ENCODE assay signal across 11 mouse cellular contexts in genomic region chr12:83512783-83513182, GRCm38 (mm10). TPM values are rescaled to one million over a fixed set of nuclear protein-coding genes. Genes with fewer than 3 reads are reported as not detected.
DNase-seq lines count a peak whose midpoint lies in the region; ATAC-seq lines count a peak whose summit lies in the region.
"Had no signal": no experiment of that assay in that cellular context is flagged by ENCODE, and none has a peak within 500 bp of the region (broad histone marks: within the 10 kb centered on the region; RNA-seq: fewer than 3 reads in every experiment).

No protein-coding gene starts in this region.

- intact Hi-C loops in left cerebral cortex, postnatal 14 days (cut with DNase I) = no loop called here

- H3K27me3 ChIP-seq in embryonic facial prominence, embryonic 14.5 days (replicated peaks; ENCODE audit: control insufficient read depth, insufficient read depth, low read length) = no peaks in the 10 kb centered on the region
- H3K27me3 ChIP-seq in embryonic facial prominence, embryonic 10.5 days (replicated peaks; ENCODE audit: low read depth, poor library complexity, severe bottlenecking) = no peaks in the 10 kb centered on the region
- no peaks in the 10 kb centered on the region for H3K27me3 ChIP-seq in midbrain, embryonic 14.5 days (ENCODE audit: control insufficient read depth, insufficient read depth, low read length)
- H3K27me3 ChIP-seq in midbrain, embryonic 16.5 days (ENCODE audit: control insufficient read depth, insufficient read depth, low read depth, low read length) = no peaks in the 10 kb centered on the region
- no peaks in the 10 kb centered on the region for H3K27me3 ChIP-seq in hindbrain, embryonic 16.5 days (replicated peaks; ENCODE audit: control insufficient read depth, insufficient read depth, low read length)

- H3K4me3 ChIP-seq in embryonic facial prominence, embryonic 14.5 days (ENCODE audit: low read depth, low read length) = no peak overlapping the region
- H3K4me3 ChIP-seq in embryonic facial prominence, embryonic 10.5 days = no peak overlapping the region
- no peak overlapping the region for H3K4me3 ChIP-seq in midbrain, embryonic 14.5 days (replicated peaks; ENCODE audit: low read depth, low read length)
- no peak overlapping the region for H3K4me3 ChIP-seq in midbrain, embryonic 16.5 days (ENCODE audit: low read depth, low read length)
- H3K4me3 ChIP-seq in hindbrain, embryonic 16.5 days (ENCODE audit: low read length) = no peak overlapping the region

- H3K27ac ChIP-seq in embryonic facial prominence, embryonic 14.5 days (replicated peaks; ENCODE audit: low read depth, low read length) = no peak overlapping the region
- H3K27ac ChIP-seq in embryonic facial prominence, embryonic 10.5 days (replicated peaks) = no peak overlapping the region
- H3K27ac ChIP-seq in midbrain, embryonic 14.5 days (replicated peaks; ENCODE audit: low read depth, low read length) = 0 out of 2 replicates have a peak overlapping the region, but pooled peaks have one; percentile 37
- no peak overlapping the region for H3K27ac ChIP-seq in midbrain, embryonic 16.5 days (ENCODE audit: low read length)
- H3K27ac ChIP-seq in hindbrain, embryonic 16.5 days (ENCODE audit: low read depth, low read length) = no peak overlapping the region; the same call in 1 of the 2 replicates
- H3K27ac ChIP-seq: liver, embryonic 14.5 days had no signal

- 28% methylated on average over 4 of the region's 4 CpGs for WGBS in embryonic facial prominence, embryonic 14.5 days
- WGBS in embryonic facial prominence, embryonic 10.5 days = 49% methylated on average over 4 of the region's 4 CpGs
- 37% methylated on average over 4 of the region's 4 CpGs for WGBS in midbrain, embryonic 14.5 days
- 26% methylated on average over 4 of the region's 4 CpGs for WGBS in midbrain, embryonic 16.5 days
- 17% methylated on average over 4 of the region's 4 CpGs for WGBS in hindbrain, embryonic 16.5 days

- peak; percentile 65 for DNase-seq in embryonic facial prominence, embryonic 14.5 days (ENCODE audit: low spot score)
- no peak for DNase-seq in embryonic facial prominence, embryonic 10.5 days (ENCODE audit: low spot score)
- DNase-seq in midbrain, embryonic 14.5 days = no peak
- peak; percentile 39 for DNase-seq in retina, embryonic 14.5 days (ENCODE audit: low spot score)
- no peak for DNase-seq in left cerebral cortex, postnatal 14 days (ENCODE audit: low spot score in 2 of 2)
- DNase-seq: cerebellum, adult 11 months; lung, postnatal 36 days had no signal

- H3K9me3 ChIP-seq in embryonic facial prominence, embryonic 14.5 days (ENCODE audit: control insufficient read depth, low read length) = no peaks in the 10 kb centered on the region
- no peaks in the 10 kb centered on the region for H3K9me3 ChIP-seq in embryonic facial prominence, embryonic 10.5 days
- H3K9me3 ChIP-seq in midbrain, embryonic 14.5 days (ENCODE audit: control insufficient read depth, low read length) = no peaks in the 10 kb centered on the region
- H3K9me3 ChIP-seq in midbrain, embryonic 16.5 days (replicated peaks; ENCODE audit: control insufficient read depth, low read length, poor library complexity, severe bottlenecking) = no peaks in the 10 kb centered on the region
- no peaks in the 10 kb centered on the region for H3K9me3 ChIP-seq in hindbrain, embryonic 16.5 days (ENCODE audit: control insufficient read depth, low read length)

- ATAC-seq in embryonic facial prominence, embryonic 14.5 days (ENCODE audit: low read depth) = peak; percentile 58
- ATAC-seq in midbrain, embryonic 14.5 days (ENCODE audit: low FRiP score, low TSS enrichment) = no peak
- ATAC-seq in midbrain, embryonic 16.5 days = no peak
- ATAC-seq in hindbrain, embryonic 16.5 days = peak; percentile 63; the same call in 1 of the 2 replicates
- ATAC-seq in granulocyte monocyte progenitor cell, adult 5-6 weeks (replicated peaks; ENCODE audit: poor library complexity, severe bottlenecking) = no peak

- H3K4me1 ChIP-seq in embryonic facial prominence, embryonic 14.5 days (ENCODE audit: control insufficient read depth, insufficient read depth, low read length) = peaks cover 8% of the 10 kb centered on the region
- peaks cover 12% of the 10 kb centered on the region for H3K4me1 ChIP-seq in embryonic facial prominence, embryonic 10.5 days
- 0 out of 2 replicates have a peak, but pooled peaks cover 4% of the 10 kb centered on the region for H3K4me1 ChIP-seq in midbrain, embryonic 14.5 days (ENCODE audit: control insufficient read depth, insufficient read depth, low read length)
- H3K4me1 ChIP-seq in midbrain, embryonic 16.5 days (ENCODE audit: control insufficient read depth, insufficient read depth, low read length) = 0 out of 2 replicates have a peak, but pooled peaks cover 4% of the 10 kb centered on the region
- H3K4me1 ChIP-seq in hindbrain, embryonic 16.5 days (ENCODE audit: control insufficient read depth, insufficient read depth, low read depth, low read length) = peaks cover 8% of the 10 kb centered on the region

- H3K36me3 ChIP-seq in embryonic facial prominence, embryonic 14.5 days (ENCODE audit: control insufficient read depth, insufficient read depth, low read length) = no peaks in the 10 kb centered on the region
- no peaks in the 10 kb centered on the region for H3K36me3 ChIP-seq in embryonic facial prominence, embryonic 10.5 days (replicated peaks)
- no peaks in the 10 kb centered on the region for H3K36me3 ChIP-seq in midbrain, embryonic 14.5 days (ENCODE audit: control insufficient read depth, insufficient read depth, low read length)
- no peaks in the 10 kb centered on the region for H3K36me3 ChIP-seq in midbrain, embryonic 16.5 days (ENCODE audit: control insufficient read depth, insufficient read depth, low read length)
- H3K36me3 ChIP-seq in hindbrain, embryonic 16.5 days (ENCODE audit: control insufficient read depth, insufficient read depth, low read length) = no peaks in the 10 kb centered on the region

- 0 out of 2 replicates have a peak overlapping the region, but pooled peaks have one; percentile 2 for H3K4me2 ChIP-seq in embryonic facial prominence, embryonic 14.5 days (ENCODE audit: low read depth, low read length)
- H3K4me2 ChIP-seq in midbrain, embryonic 14.5 days (ENCODE audit: low read length) = no peak overlapping the region
- no peak overlapping the region for H3K4me2 ChIP-seq in midbrain, embryonic 16.5 days (ENCODE audit: low read length)
- H3K4me2 ChIP-seq in hindbrain, embryonic 16.5 days (ENCODE audit: low read length) = no peak overlapping the region

- no peak overlapping the region for H3K9ac ChIP-seq in embryonic facial prominence, embryonic 14.5 days (ENCODE audit: low read depth, low read length)
- no peak overlapping the region for H3K9ac ChIP-seq in midbrain, embryonic 14.5 days (replicated peaks; ENCODE audit: low read length)
- no peak overlapping the region for H3K9ac ChIP-seq in midbrain, embryonic 16.5 days (ENCODE audit: low read depth, low read length)
- H3K9ac ChIP-seq in hindbrain, embryonic 16.5 days (ENCODE audit: low read depth, low read length) = peak overlapping the region; percentile 31; the same call in 1 of the 2 replicates
- H3K9ac ChIP-seq: liver, embryonic 14.5 days had no signal

RNA-seq across cellular contexts. Expression of gene Dcaf4, which starts 7.5 kb away (rescaled TPM):
- polyA plus RNA-seq in embryonic facial prominence, embryonic 14.5 days (2014; fragmentation: Nextera tagmentation; extraction: Ambion mirVana) = 32.8 and 34.7 TPM in 2 replicates
- 29.5 and 30.1 TPM in 2 replicates for polyA plus RNA-seq in embryonic facial prominence, embryonic 10.5 days (2016; fragmentation: Nextera tagmentation; extraction: Ambion mirVana)
- polyA plus RNA-seq in midbrain, embryonic 14.5 days (2014; fragmentation: Nextera tagmentation; extraction: Ambion mirVana) = 40.8 and 41.4 TPM in 2 replicates
- polyA plus RNA-seq in midbrain, embryonic 16.5 days (2015; fragmentation: Nextera tagmentation; extraction: Ambion mirVana) = 46.1 and 50.3 TPM in 2 replicates
- polyA plus RNA-seq in hindbrain, embryonic 16.5 days (2015; fragmentation: Nextera tagmentation; extraction: Ambion mirVana) = 47.3 and 48.2 TPM in 2 replicates
- 10 to 100 TPM; 25.8 to 28.9 TPM for total RNA-seq in left cerebral cortex, postnatal 14 days (2021)
- total RNA-seq in granulocyte monocyte progenitor cell, adult 5-6 weeks (2014; fragmentation: Nextera tagmentation) = 8.5 and 26.0 TPM in 2 replicates
- total RNA-seq in granulocyte monocyte progenitor cell, adult 5-6 weeks (2017) = 10.7 and 12.4 TPM in 2 replicates

RNA-seq across cellular contexts. Expression of gene Dpf3, which starts 25.3 kb away (rescaled TPM):
- 4.3 and 6.1 TPM in 2 replicates for polyA plus RNA-seq in embryonic facial prominence, embryonic 14.5 days (2014; fragmentation: Nextera tagmentation; extraction: Ambion mirVana)
- polyA plus RNA-seq in embryonic facial prominence, embryonic 10.5 days (2016; fragmentation: Nextera tagmentation; extraction: Ambion mirVana) = 2.8 and 3.0 TPM in 2 replicates
- polyA plus RNA-seq in midbrain, embryonic 14.5 days (2014; fragmentation: Nextera tagmentation; extraction: Ambion mirVana) = 28.9 and 30.1 TPM in 2 replicates
- polyA plus RNA-seq in midbrain, embryonic 16.5 days (2015; fragmentation: Nextera tagmentation; extraction: Ambion mirVana) = 19.3 and 20.9 TPM in 2 replicates
- 20.9 and 23.2 TPM in 2 replicates for polyA plus RNA-seq in hindbrain, embryonic 16.5 days (2015; fragmentation: Nextera tagmentation; extraction: Ambion mirVana)
- total RNA-seq in left cerebral cortex, postnatal 14 days (2021) = 1 to 10 TPM; 6.7 to 7.5 TPM
- not detected in 2 replicates for total RNA-seq in granulocyte monocyte progenitor cell, adult 5-6 weeks (2014; fragmentation: Nextera tagmentation)
- total RNA-seq in granulocyte monocyte progenitor cell, adult 5-6 weeks (2017) = 0.31 and 2.2 TPM in 2 replicates

Comparison
In these comparisons a context has a peak if more than half of its experiments do, and no peak if none do; other contexts are left out.
1. DNase-seq: peak in embryonic facial prominence, embryonic 14.5 days (single experiment) and retina, embryonic 14.5 days (single experiment); none in embryonic facial prominence, embryonic 10.5 days (single experiment), midbrain, embryonic 14.5 days (single experiment) and left cerebral cortex, postnatal 14 days (0 of 2).
2. ATAC-seq: peak in embryonic facial prominence, embryonic 14.5 days (single experiment) and hindbrain, embryonic 16.5 days (single experiment); none in midbrain, embryonic 14.5 days (single experiment), midbrain, embryonic 16.5 days (single experiment) and granulocyte monocyte progenitor cell, adult 5-6 weeks (single experiment).